Mouse (Mus musculus) small intestine, adult 2 months (tissue): ENCODE measurements around the gene Asic2. TPM values are rescaled to one million over a fixed set of nuclear protein-coding genes. Genes with fewer than 3 reads are reported as not detected.

ENCODE experiments used
- H3K27ac ChIP-seq: fragments of 200-500 bp; 2 replicates; pipeline ENCODE4 v1.5.1; 2012; ENCODE audit warnings: low read depth, low read length, control low read depth, inconsistent platforms; ENCODE audit not compliant: insufficient read depth
- H3K27me3 ChIP-seq: fragments of 200-500 bp; 2 replicates; pipeline ENCODE4 v1.6.1; 2012; ENCODE audit warnings: mild to moderate bottlenecking, moderate library complexity, low read length, inconsistent platforms; ENCODE audit not compliant: control insufficient read depth, insufficient read depth
- H3K36me3 ChIP-seq: fragments of 200-500 bp; 2 replicates; pipeline ENCODE4 v1.6.1; 2012; ENCODE audit warnings: mild to moderate bottlenecking, low read length, control low read depth, inconsistent platforms; ENCODE audit not compliant: control insufficient read depth, insufficient read depth
- H3K4me1 ChIP-seq: fragments of 200-500 bp; 2 replicates; pipeline ENCODE4 v1.6.1; 2012; ENCODE audit warnings: low read length, inconsistent platforms, mixed read lengths; ENCODE audit not compliant: control insufficient read depth, insufficient read depth, insufficient read length
- H3K4me3 ChIP-seq: fragments of 200-500 bp; 2 replicates; pipeline ENCODE4 v1.5.1; 2012; ENCODE audit warnings: low read depth, mild to moderate bottlenecking, control low read depth, inconsistent platforms, low read length, moderate library complexity
- CTCF ChIP-seq: fragments of 200-500 bp; IDR thresholded peaks from 2 replicates; pipeline ENCODE4 v1.5.1; 2012; ENCODE audit warnings: low read depth, mild to moderate bottlenecking, control low read depth, inconsistent platforms, low read length, moderate library complexity, mixed read lengths; ENCODE audit not compliant: insufficient replicate concordance, insufficient read length; ENCODE audit errors: extremely low read depth
- POLR2A ChIP-seq: fragments of 200-500 bp; IDR thresholded peaks from 2 replicates; pipeline ENCODE4 v1.6.1; 2012; ENCODE audit warnings: low read depth, mild to moderate bottlenecking, control low read depth, inconsistent platforms, low read length, moderate library complexity
- WGBS: fragments of 180-500 bp; shearing (Covaris S2); methylation state at CpG from one replicate; pipeline ENCODE4 v1.1.7; 2018; 5-methylcytosine and 5-hydroxymethylcytosine counted together
- polyA plus RNA-seq: library from polyadenylated mRNA; depleted of rRNA; stranded (reverse); fragments of >200 nt; gene quantifications from 2 replicates; pipeline ENCODE4 v1.2.3, GENCODE M21; 2012; rRNA removed

Gene Asic2
- polyA plus RNA-seq, 1 experiment, result 1.4 TPM

DNA sequence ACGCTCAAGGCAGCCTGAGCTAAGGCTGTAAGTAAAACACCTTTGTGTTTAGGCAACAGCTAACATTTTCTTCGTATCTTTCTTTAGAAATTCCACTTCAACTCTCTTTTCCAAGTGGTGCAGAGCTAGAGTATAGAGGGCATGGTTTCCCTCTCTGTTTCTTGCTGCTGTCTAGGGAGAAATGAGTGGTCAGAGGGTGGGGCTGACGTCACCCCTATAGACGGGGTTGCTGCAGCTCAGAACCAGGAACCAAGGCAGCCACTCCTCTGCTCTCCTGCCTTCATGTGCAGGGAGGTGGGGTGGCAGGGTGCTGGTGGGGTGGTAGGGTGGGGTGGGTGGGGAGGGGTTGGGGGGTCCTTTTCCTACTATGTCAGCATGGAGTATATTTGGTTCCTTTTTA is 1132.4 kb downstream of the Asic2 start:
- WGBS, result 58% methylated on average over 4 of the region's 4 CpGs
- Histone ChIP-seq H3K27me3 (no peaks in the 10 kb centered on the region), H3K4me1 (no peaks in the 10 kb centered on the region; the same call in 1 of the 2 replicates), H3K27ac (no peak overlapping the region), H3K4me3 (no peak overlapping the region), H3K36me3 (no peaks in the 10 kb centered on the region)
- TF ChIP-seq POLR2A (no peak), CTCF (no peak)

- H3K4me3 ChIP-seq, result no peak overlapping the region
- H3K27me3 ChIP-seq, result no peaks in the 10 kb centered on the region
- no peak overlapping the region for H3K27ac ChIP-seq
- no peaks in the 10 kb centered on the region; the same call in 1 of the 2 replicates for H3K4me1 ChIP-seq
- TF ChIP-seq POLR2A (no peak), CTCF (no peak)
- no peaks in the 10 kb centered on the region for H3K36me3 ChIP-seq
- 88% methylated on average over 2 of the region's 2 CpGs for WGBS
Measured at GRCm38 (mm10) chr11:80835395-80835794, 1132.9 kb downstream of the Asic2 start.

Other genes starting within 250 kb of the Asic2 start
- gene 5530401A14Rik, start 107.8 kb downstream of the Asic2 start, polyA plus RNA-seq, result not detected in 2 replicates
- gene Ccl2, start 67.1 kb upstream of the Asic2 start, polyA plus RNA-seq, result 1.4 and 2.0 TPM in 2 replicates
- not detected in 2 replicates for gene Gm17268, start 70.1 kb upstream of the Asic2 start, polyA plus RNA-seq
- 0.32 and 0.91 TPM in 2 replicates for gene Ccl7, start 77.3 kb upstream of the Asic2 start, polyA plus RNA-seq
- 12.6 and 14.8 TPM in 2 replicates for gene Ccl11, start 89.4 kb upstream of the Asic2 start, polyA plus RNA-seq
- 0.39 and 0.89 TPM in 2 replicates for gene Ccl12, start 133.4 kb upstream of the Asic2 start, polyA plus RNA-seq
- 1.1 and 6.2 TPM in 2 replicates for gene Ccl8, start 146.7 kb upstream of the Asic2 start, polyA plus RNA-seq